ENCODE assay signal across 8 mouse cellular contexts in the genomic region with DNA sequence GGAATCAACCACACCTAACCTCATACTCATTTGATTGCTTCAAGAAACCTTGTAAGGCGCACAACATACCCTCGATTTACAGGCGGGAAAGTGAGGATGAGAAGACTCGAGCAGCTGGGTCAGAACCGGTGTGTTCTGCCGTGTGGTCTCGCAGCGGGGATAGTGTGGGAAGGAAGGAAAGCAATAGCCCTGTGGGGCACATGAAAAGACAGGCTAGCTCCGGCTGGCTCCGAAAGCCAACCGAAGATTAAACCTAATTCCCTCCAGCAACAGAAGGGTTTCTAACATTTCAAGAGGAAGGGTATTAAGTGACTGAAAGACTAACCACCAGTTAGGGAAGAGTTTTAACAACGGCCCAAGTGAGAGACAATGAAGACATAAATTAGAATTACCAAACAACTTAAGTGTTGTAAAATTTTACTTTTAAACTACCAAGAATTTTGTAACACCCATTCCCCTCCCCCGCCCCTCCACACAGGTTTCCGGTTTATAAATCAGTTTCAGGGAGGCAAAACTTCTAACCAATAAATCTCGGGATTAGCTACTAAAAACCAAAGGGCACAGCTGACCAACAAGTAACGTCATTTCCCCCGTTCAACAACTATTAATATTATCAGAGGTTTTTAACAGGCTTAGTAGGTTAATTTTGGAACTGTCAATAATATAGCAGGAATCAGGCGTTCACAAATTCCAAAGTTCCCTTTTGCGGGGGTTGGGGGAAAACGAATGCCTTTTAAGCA. TPM values are rescaled to one million over a fixed set of nuclear protein-coding genes. Genes with fewer than 3 reads are reported as not detected.
DNase-seq lines count a peak whose midpoint lies in the region; ATAC-seq and TF ChIP-seq lines count a peak whose summit lies in the region.

No protein-coding gene starts in this region.

- no peak for ATAC-seq in forebrain, embryonic 15.5 days (replicated peaks)
- no peak for ATAC-seq in limb, embryonic 11.5 days (ENCODE audit: insufficient number of reproducible peaks, low FRiP score, low TSS enrichment, low read depth)
- no peak for ATAC-seq in cerebellum, adult (ENCODE audit: insufficient number of reproducible peaks, low FRiP score, low TSS enrichment)

- 10% methylated on average over 20 of the region's 20 CpGs for WGBS in forebrain, embryonic 15.5 days
- 6% methylated on average over 20 of the region's 20 CpGs for WGBS in limb, embryonic 11.5 days
- 4% methylated on average over 20 of the region's 20 CpGs for WGBS in small intestine, adult 2 months

- H3K4me1 ChIP-seq in forebrain, embryonic 15.5 days = peaks cover 29% of the 10 kb centered on the region
- peaks cover 6% of the 10 kb centered on the region for H3K4me1 ChIP-seq in limb, embryonic 11.5 days (ENCODE audit: control insufficient read depth, insufficient read depth, low read length)
- peaks cover 3% of the 10 kb centered on the region; the same call in 1 of the 2 replicates for H3K4me1 ChIP-seq in small intestine, adult 2 months (ENCODE audit: control insufficient read depth, insufficient read depth, insufficient read length, low read length)

- peak overlapping the region; percentile 53 for H3K4me2 ChIP-seq in forebrain, embryonic 15.5 days (replicated peaks)
- peak overlapping the region; percentile 81 for H3K4me2 ChIP-seq in limb, embryonic 11.5 days (ENCODE audit: low read depth, severe bottlenecking)

- no peaks in the 10 kb centered on the region for H3K27me3 ChIP-seq in forebrain, embryonic 15.5 days
- H3K27me3 ChIP-seq in limb, embryonic 11.5 days (ENCODE audit: control insufficient read depth, insufficient read depth, low read length) = no peaks in the 10 kb centered on the region
- no peaks in the 10 kb centered on the region for H3K27me3 ChIP-seq in small intestine, adult 2 months (ENCODE audit: control insufficient read depth, insufficient read depth, low read length)

- peak overlapping the region; percentile 98 for H3K27ac ChIP-seq in forebrain, embryonic 15.5 days (replicated peaks)
- H3K27ac ChIP-seq in limb, embryonic 11.5 days (replicated peaks; ENCODE audit: low read depth, low read length) = 0 out of 2 replicates have a peak overlapping the region, but pooled peaks have one; percentile 96
- peak overlapping the region; percentile 80 for H3K27ac ChIP-seq in small intestine, adult 2 months (ENCODE audit: insufficient read depth, low read depth, low read length)

- TF ChIP-seq CTCF in small intestine, adult 2 months (IDR thresholded peaks at IDR 0.05; ENCODE audit: extremely low read depth, insufficient read length, insufficient replicate concordance, low read depth, low read length) = no peak

- TF ChIP-seq POLR2A in small intestine, adult 2 months (IDR thresholded peaks at IDR 0.05; ENCODE audit: low read depth, low read length) = no peak

- peak; percentile 16 for DNase-seq in adrenal gland, postnatal 10 days
- DNase-seq in adrenal gland, postnatal 25 days = no peak
- DNase-seq in A20 (ENCODE audit: low read depth, low spot score) = peak; percentile 29
- peak; percentile 28 for DNase-seq in limb, embryonic 11.5 days (ENCODE audit: low spot score)
- no peak for DNase-seq in cerebellum, adult 9-10 months

- H3K9me3 ChIP-seq in forebrain, embryonic 15.5 days = no peaks in the 10 kb centered on the region
- H3K9me3 ChIP-seq in limb, embryonic 11.5 days (ENCODE audit: control insufficient read depth, low read length) = no peaks in the 10 kb centered on the region

- H3K9ac ChIP-seq in forebrain, embryonic 15.5 days (replicated peaks) = peak overlapping the region; percentile 94
- peak overlapping the region; percentile 99 for H3K9ac ChIP-seq in limb, embryonic 11.5 days (ENCODE audit: low read length)

- H3K4me3 ChIP-seq in forebrain, embryonic 15.5 days = peak overlapping the region; percentile 93
- peak overlapping the region; percentile 97 for H3K4me3 ChIP-seq in limb, embryonic 11.5 days (ENCODE audit: low read depth, low read length)
- H3K4me3 ChIP-seq in small intestine, adult 2 months (ENCODE audit: low read depth, low read length) = peak overlapping the region; percentile 84

- peaks cover 14% of the 10 kb centered on the region for H3K36me3 ChIP-seq in forebrain, embryonic 15.5 days
- peaks cover 10% of the 10 kb centered on the region; the same call in 1 of the 2 replicates for H3K36me3 ChIP-seq in limb, embryonic 11.5 days (ENCODE audit: control insufficient read depth, insufficient read depth, low read length)
- H3K36me3 ChIP-seq in small intestine, adult 2 months (ENCODE audit: control insufficient read depth, insufficient read depth, low read length) = peaks cover 14% of the 10 kb centered on the region

RNA-seq across cellular contexts. Expression of a gene that starts 1.5 kb away (rescaled TPM):
- 10 to 100 TPM; 24.4 to 25.2 TPM for total RNA-seq in adrenal gland, postnatal 10 days (2021)
- total RNA-seq in adrenal gland, postnatal 25 days (2021) = 28.4 and 29.5 TPM in 2 replicates
- polyA plus RNA-seq in forebrain, embryonic 15.5 days (2015; fragmentation: Nextera tagmentation; extraction: Ambion mirVana) = 3.8 and 4.6 TPM in 2 replicates
- polyA plus RNA-seq in limb, embryonic 11.5 days (2014; fragmentation: Nextera tagmentation; extraction: Ambion mirVana) = 14.4 and 14.6 TPM in 2 replicates
- polyA plus RNA-seq in small intestine, adult 2 months (2012; rRNA removed) = 7.5 and 12.6 TPM in 2 replicates

RNA-seq across cellular contexts. Expression of a gene that starts 34.8 kb away (rescaled TPM):
- 100 to 1,000 TPM; 304 to 310 TPM for total RNA-seq in adrenal gland, postnatal 10 days (2021)
- 362 and 433 TPM in 2 replicates for total RNA-seq in adrenal gland, postnatal 25 days (2021)
- 241 and 250 TPM in 2 replicates for polyA plus RNA-seq in forebrain, embryonic 15.5 days (2015; fragmentation: Nextera tagmentation; extraction: Ambion mirVana)
- polyA plus RNA-seq in limb, embryonic 11.5 days (2014; fragmentation: Nextera tagmentation; extraction: Ambion mirVana) = 242 and 250 TPM in 2 replicates
- polyA plus RNA-seq in small intestine, adult 2 months (2012; rRNA removed) = 12.0 and 31.9 TPM in 2 replicates

RNA-seq across cellular contexts. Expression of a gene that starts 52.2 kb away (rescaled TPM):
- total RNA-seq in adrenal gland, postnatal 10 days (2021) = 10 to 100 TPM; 10.1 to 12.6 TPM
- 6.2 and 7.5 TPM in 2 replicates for total RNA-seq in adrenal gland, postnatal 25 days (2021)
- polyA plus RNA-seq in forebrain, embryonic 15.5 days (2015; fragmentation: Nextera tagmentation; extraction: Ambion mirVana) = 2.4 and 3.1 TPM in 2 replicates
- 0.57 TPM in 1 of 2 replicates, not detected in the other for polyA plus RNA-seq in limb, embryonic 11.5 days (2014; fragmentation: Nextera tagmentation; extraction: Ambion mirVana)
- polyA plus RNA-seq in small intestine, adult 2 months (2012; rRNA removed) = 44.3 and 51.3 TPM in 2 replicates

Comparison
In these comparisons a context has a peak if more than half of its experiments do, and no peak if none do; other contexts are left out.
1. DNase-seq: peak in adrenal gland, postnatal 10 days (single experiment), A20 (single experiment) and limb, embryonic 11.5 days (single experiment); none in adrenal gland, postnatal 25 days (single experiment) and cerebellum, adult 9-10 months (single experiment).
2. RNA of a gene that starts 52.2 kb away (polyA plus RNA-seq): 44.3 to 51.3 TPM in small intestine, adult 2 months; 2.4 to 3.1 TPM in forebrain, embryonic 15.5 days and 0.57 TPM in limb, embryonic 11.5 days; every median in the first group is over 10 times any median in the second.
3. Peak in every context shown above with its lines, with median percentiles within 50 percentile points of each other: H3K27ac ChIP-seq and H3K4me3 ChIP-seq.